Mouse (Mus musculus): Measurements from ENCODE around the gene Riok2.

- TF ChIP-seq EP300 (IDR thresholded peaks at IDR 0.05; ENCODE audit: insufficient read depth, low read depth, low read length) (no peak), POLR2A (IDR thresholded peaks at IDR 0.05; ENCODE audit: insufficient read depth, low read depth, low read length) (no peak), CTCF (IDR thresholded peaks at IDR 0.05) (no peak)
Observed at GRCm38 (mm10) chr17:17433679-17434078, 59.6 kb downstream of the Riok2 start.
